Mouse (Mus musculus) ES-Bruce4 (cell line): Measurements from ENCODE around the gene Rmnd5b. TPM values are rescaled to one million over a fixed set of nuclear protein-coding genes. Genes with fewer than 3 reads are reported as not detected.
"Not testable (repeated sequence)": the region's sequence is repeated elsewhere in the genome, so short reads cannot be mapped to it uniquely, and the experiment has no call there.

Experiments used
- H3K27ac ChIP-seq: 2 replicates; pipeline ENCODE4 v1.5.1; 2012; ENCODE audit warnings: low read length, inconsistent platforms; ENCODE audit not compliant: insufficient read depth
- H3K27me3 ChIP-seq: 2 replicates; pipeline ENCODE4 v1.6.1; 2012; ENCODE audit warnings: mild to moderate bottlenecking, low read length, inconsistent platforms; ENCODE audit not compliant: control insufficient read depth, poor library complexity, insufficient read depth, severe bottlenecking
- H3K36me3 ChIP-seq: 2 replicates; pipeline ENCODE4 v1.6.1; 2012; ENCODE audit warnings: inconsistent platforms, mild to moderate bottlenecking, low read length, moderate library complexity; ENCODE audit not compliant: control insufficient read depth, poor library complexity, insufficient read depth, severe bottlenecking
- H3K4me1 ChIP-seq: one replicate; pipeline ENCODE4 v1.8.1; 2011; ENCODE audit warnings: low read length; ENCODE audit not compliant: control insufficient read depth, insufficient read depth
- H3K4me3 ChIP-seq: 2 replicates; pipeline ENCODE4 v1.5.1; 2011; ENCODE audit warnings: low read depth, mild to moderate bottlenecking, low read length
- H3K9ac ChIP-seq: 2 replicates; pipeline ENCODE4 v1.6.1; 2012; ENCODE audit warnings: low read depth, mild to moderate bottlenecking, inconsistent platforms; ENCODE audit not compliant: poor library complexity, severe bottlenecking
- H3K9me3 ChIP-seq: replicated peaks from 2 replicates; pipeline ENCODE4 v1.6.1; 2012; ENCODE audit warnings: mild to moderate bottlenecking, low read length, inconsistent platforms; ENCODE audit not compliant: control insufficient read depth, poor library complexity, insufficient read depth, severe bottlenecking
- CTCF ChIP-seq: IDR thresholded peaks from one replicate; pipeline ENCODE4 v1.8.1; 2011; ENCODE audit warnings: low read depth, low read length
- EP300 ChIP-seq: IDR thresholded peaks from 2 replicates; pipeline ENCODE4 v1.6.1; 2011; ENCODE audit warnings: low read depth, low read length; ENCODE audit not compliant: insufficient read depth
- POLR2A ChIP-seq: IDR thresholded peaks from one replicate; pipeline ENCODE4 v1.8.1; 2011; ENCODE audit warnings: low read length; ENCODE audit not compliant: insufficient read depth
- polyA plus RNA-seq: library from polyadenylated mRNA; stranded (reverse); fragments of >200 nt; gene quantifications from 2 replicates; pipeline ENCODE4 v1.2.4, GENCODE M21; 2011; ENCODE audit warnings: low read depth; ENCODE audit not compliant: missing spikeins, insufficient read depth, insufficient read length

The Rmnd5b gene
- polyA plus RNA-seq, 1 experiment = 20.2 TPM

- Histone ChIP-seq H3K4me3 (peak overlapping the region; percentile 50), H3K9ac (peak overlapping the region; percentile 48), H3K27ac (peak overlapping the region; percentile 75), H3K27me3 (no peaks in the 10 kb centered on the region), H3K36me3 (no peaks in the 10 kb centered on the region), H3K9me3 (no peaks in the 10 kb centered on the region), H3K4me1 (no peaks in the 10 kb centered on the region)
- TF ChIP-seq CTCF (no peak), EP300 (0 out of 2 replicates have a peak, but pooled peaks have one; percentile 34), POLR2A (peak; percentile 84)
Measured at GRCm38 (mm10) chr11:51615601-51616000, 20.1 kb downstream of the Rmnd5b start.

GRCm38 (mm10) chr11:51615129-51615528 lies 20.6 kb downstream of the Rmnd5b start:
- no peaks in the 10 kb centered on the region for H3K9me3 ChIP-seq
- peak overlapping the region; percentile 33; the same call in 1 of the 2 replicates for H3K4me3 ChIP-seq
- H3K4me1 ChIP-seq = no peaks in the 10 kb centered on the region
- no peak for TF ChIP-seq EP300
- H3K27ac ChIP-seq = peak overlapping the region; percentile 75
- H3K27me3 ChIP-seq = no peaks in the 10 kb centered on the region
- no peaks in the 10 kb centered on the region for H3K36me3 ChIP-seq
- H3K9ac ChIP-seq = peak overlapping the region; percentile 48

GRCm38 (mm10) chr11:51614256-51614655 lies 21.4 kb downstream of the Rmnd5b start:
- no peak for TF ChIP-seq EP300
- no peak for TF ChIP-seq CTCF
- no peak for TF ChIP-seq POLR2A
- Histone ChIP-seq H3K36me3 (no peaks in the 10 kb centered on the region), H3K9ac (peak overlapping the region; percentile 48), H3K27me3 (no peaks in the 10 kb centered on the region), H3K9me3 (no peaks in the 10 kb centered on the region), H3K4me3 (no peak overlapping the region), H3K27ac (no peak overlapping the region; the same call in 1 of the 2 replicates), H3K4me1 (no peaks in the 10 kb centered on the region)

- H3K4me1 ChIP-seq = not testable (repeated sequence)
Measured at GRCm38 (mm10) chr11:51609940-51610339, 25.8 kb downstream of the Rmnd5b start.

GRCm38 (mm10) chr11:51609266-51609909 lies 26.3 kb downstream of the Rmnd5b start:
- peaks cover 13% of the 10 kb centered on the region for H3K36me3 ChIP-seq
- H3K9ac ChIP-seq = no peak overlapping the region
- no peaks in the 10 kb centered on the region for H3K27me3 ChIP-seq
- no peak for TF ChIP-seq CTCF
- TF ChIP-seq EP300 = no peak
- TF ChIP-seq POLR2A = no peak
- no peak overlapping the region for H3K27ac ChIP-seq
- H3K4me1 ChIP-seq = no peaks in the 10 kb centered on the region
- no peaks in the 10 kb centered on the region for H3K9me3 ChIP-seq
- H3K4me3 ChIP-seq = no peak overlapping the region

More at GRCm38 (mm10) chr11:51609940-51610339, 25.8 kb downstream of the Rmnd5b start:
- H3K9me3 ChIP-seq, H3K4me3 ChIP-seq, H3K36me3 ChIP-seq, H3K27ac ChIP-seq, H3K27me3 ChIP-seq, H3K9ac ChIP-seq: not testable (repeated sequence)

- peaks cover 35% of the 10 kb centered on the region for H3K36me3 ChIP-seq
- H3K27ac ChIP-seq = peak overlapping the region; percentile 74
- no peaks in the 10 kb centered on the region for H3K27me3 ChIP-seq
- peak overlapping the region; percentile 92 for H3K9ac ChIP-seq
- H3K4me3 ChIP-seq = peak overlapping the region; percentile 79
- TF ChIP-seq CTCF = no peak
- no peak for TF ChIP-seq POLR2A
- no peak for TF ChIP-seq EP300
- no peaks in the 10 kb centered on the region for H3K9me3 ChIP-seq
- H3K4me1 ChIP-seq = no peaks in the 10 kb centered on the region
Measured at GRCm38 (mm10) chr11:51607096-51607738, 28.5 kb downstream of the Rmnd5b start.
